Mouse (Mus musculus): ENCODE results near the gene D630003M21Rik.

DNA sequence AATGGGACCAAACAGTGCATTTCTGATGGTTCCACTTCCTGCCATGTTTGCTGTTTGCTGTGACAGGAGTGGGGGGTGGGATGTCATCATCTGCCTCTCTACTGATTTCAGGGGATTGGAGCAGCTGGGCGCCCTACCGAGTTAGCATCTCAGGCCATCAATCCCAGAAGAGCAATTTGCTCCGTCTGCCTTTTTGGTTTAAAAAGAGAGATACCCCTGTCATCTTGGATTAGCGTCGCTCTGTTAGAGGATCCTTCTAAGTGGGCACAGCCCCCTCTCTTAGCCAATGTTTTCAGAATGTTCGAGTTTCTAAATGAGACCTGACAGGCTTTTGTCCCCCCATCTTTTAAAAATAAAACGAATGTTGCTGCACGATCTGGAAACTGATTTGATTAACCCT, 71.4 kb downstream of the D630003M21Rik start:
- TF ChIP-seq CEBPB (IDR thresholded peaks at IDR 0.05; ENCODE audit: insufficient read depth, poor library complexity, severe bottlenecking) (no peak), POLR2A (IDR thresholded peaks at IDR 0.05; ENCODE audit: insufficient read length, low read depth) (no peak), TCF12 (IDR thresholded peaks at IDR 0.05; ENCODE audit: insufficient read depth, poor library complexity, severe bottlenecking) (no peak), MAX (IDR thresholded peaks at IDR 0.05; ENCODE audit: low read depth) (no peak)

Measured in myocyte (in vitro differentiated cells).